Mouse (Mus musculus): ENCODE measurements around the gene Gm853. TPM values are rescaled to one million over a fixed set of nuclear protein-coding genes. Genes with fewer than 3 reads are reported as not detected.

Gene Gm853
- polyA plus RNA-seq, 1 experiment = 0.62 TPM

DNA sequence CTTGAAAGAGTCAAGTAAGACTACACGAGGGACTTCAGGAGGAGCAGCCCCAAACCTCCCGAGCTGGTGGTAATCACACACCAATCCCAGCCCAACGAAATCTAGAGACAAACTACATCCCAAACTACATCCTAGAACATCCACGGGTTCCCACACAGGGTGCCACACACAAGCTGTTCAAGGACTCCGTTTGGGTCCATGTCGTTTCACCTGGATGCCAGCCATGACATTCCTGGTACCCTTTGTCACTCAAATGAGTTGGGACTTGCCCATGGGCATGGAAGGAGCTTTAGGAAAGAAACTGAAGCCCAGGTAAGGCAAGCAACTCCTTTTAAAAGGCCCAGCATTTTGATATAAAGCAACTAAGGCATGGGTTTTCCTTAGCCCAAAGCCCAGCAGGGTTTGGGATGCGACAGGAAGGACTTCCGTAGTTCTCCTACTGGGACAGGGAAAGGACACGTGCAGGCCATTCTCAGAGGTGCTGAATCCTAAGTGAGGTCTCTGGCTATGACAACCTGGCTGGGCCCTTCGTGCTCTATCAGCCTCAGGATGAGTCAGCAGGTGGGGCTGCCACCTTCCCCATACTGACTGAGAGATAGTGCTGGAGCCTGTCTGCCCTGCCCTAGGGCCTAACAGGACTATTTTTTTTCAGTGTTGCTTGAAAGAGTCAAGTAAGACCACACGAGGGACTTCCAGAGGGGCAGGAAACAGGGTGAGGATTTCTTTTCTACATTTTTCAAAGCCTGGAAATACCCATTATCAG, 49.0 kb downstream of the Gm853 start:
- TF ChIP-seq POLR2A (IDR thresholded peaks at IDR 0.05; ENCODE audit: borderline replicate concordance, extremely low read depth, insufficient read depth, insufficient read length, poor library complexity, severe bottlenecking) = no peak
- no peak for TF ChIP-seq CTCF (IDR thresholded peaks at IDR 0.05; ENCODE audit: borderline replicate concordance, extremely low read depth, insufficient read depth, insufficient read length)

GRCm38 (mm10) chr4:130171951-130172765, 50.0 kb downstream of the Gm853 start:
- DNase-seq (ENCODE audit: low read depth) = no peak
- no peak for TF ChIP-seq POLR2A (IDR thresholded peaks at IDR 0.05; ENCODE audit: borderline replicate concordance, extremely low read depth, insufficient read depth, insufficient read length, poor library complexity, severe bottlenecking)
- no peak for TF ChIP-seq CTCF (IDR thresholded peaks at IDR 0.05; ENCODE audit: borderline replicate concordance, extremely low read depth, insufficient read depth, insufficient read length)

More for the DNA sequence above, 49.0 kb downstream of the Gm853 start:
- DNase-seq (ENCODE audit: low read depth) = no peak

DNA sequence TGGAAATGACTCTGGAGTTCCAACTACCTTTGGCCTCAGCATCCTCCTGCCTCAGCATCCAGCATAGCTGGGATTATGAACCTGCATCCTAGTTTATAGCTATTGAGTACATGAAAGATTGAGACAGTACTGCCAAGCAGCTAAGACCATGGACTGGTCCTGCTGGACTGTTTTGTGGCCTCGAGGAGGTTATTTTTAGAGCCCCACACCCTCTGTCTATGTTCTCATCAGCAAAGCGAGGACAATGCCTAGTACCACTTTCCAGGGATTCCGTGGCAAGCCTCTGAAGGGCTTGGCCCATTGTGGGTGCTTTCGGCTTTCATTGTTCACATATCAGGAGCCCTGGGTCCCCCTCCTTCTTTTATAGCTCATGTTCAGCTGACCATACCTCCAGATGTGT, 51.8 kb downstream of the Gm853 start:
- TF ChIP-seq CTCF (IDR thresholded peaks at IDR 0.05; ENCODE audit: borderline replicate concordance, extremely low read depth, insufficient read depth, insufficient read length) (no peak), POLR2A (IDR thresholded peaks at IDR 0.05; ENCODE audit: borderline replicate concordance, extremely low read depth, insufficient read depth, insufficient read length, poor library complexity, severe bottlenecking) (no peak)
- no peak for DNase-seq (ENCODE audit: low read depth)

GRCm38 (mm10) chr4:130169411-130169971, 52.7 kb downstream of the Gm853 start:
- DNase-seq (ENCODE audit: low read depth) = no peak
- TF ChIP-seq POLR2A (IDR thresholded peaks at IDR 0.05; ENCODE audit: borderline replicate concordance, extremely low read depth, insufficient read depth, insufficient read length, poor library complexity, severe bottlenecking) = no peak
- no peak for TF ChIP-seq CTCF (IDR thresholded peaks at IDR 0.05; ENCODE audit: borderline replicate concordance, extremely low read depth, insufficient read depth, insufficient read length)

DNA sequence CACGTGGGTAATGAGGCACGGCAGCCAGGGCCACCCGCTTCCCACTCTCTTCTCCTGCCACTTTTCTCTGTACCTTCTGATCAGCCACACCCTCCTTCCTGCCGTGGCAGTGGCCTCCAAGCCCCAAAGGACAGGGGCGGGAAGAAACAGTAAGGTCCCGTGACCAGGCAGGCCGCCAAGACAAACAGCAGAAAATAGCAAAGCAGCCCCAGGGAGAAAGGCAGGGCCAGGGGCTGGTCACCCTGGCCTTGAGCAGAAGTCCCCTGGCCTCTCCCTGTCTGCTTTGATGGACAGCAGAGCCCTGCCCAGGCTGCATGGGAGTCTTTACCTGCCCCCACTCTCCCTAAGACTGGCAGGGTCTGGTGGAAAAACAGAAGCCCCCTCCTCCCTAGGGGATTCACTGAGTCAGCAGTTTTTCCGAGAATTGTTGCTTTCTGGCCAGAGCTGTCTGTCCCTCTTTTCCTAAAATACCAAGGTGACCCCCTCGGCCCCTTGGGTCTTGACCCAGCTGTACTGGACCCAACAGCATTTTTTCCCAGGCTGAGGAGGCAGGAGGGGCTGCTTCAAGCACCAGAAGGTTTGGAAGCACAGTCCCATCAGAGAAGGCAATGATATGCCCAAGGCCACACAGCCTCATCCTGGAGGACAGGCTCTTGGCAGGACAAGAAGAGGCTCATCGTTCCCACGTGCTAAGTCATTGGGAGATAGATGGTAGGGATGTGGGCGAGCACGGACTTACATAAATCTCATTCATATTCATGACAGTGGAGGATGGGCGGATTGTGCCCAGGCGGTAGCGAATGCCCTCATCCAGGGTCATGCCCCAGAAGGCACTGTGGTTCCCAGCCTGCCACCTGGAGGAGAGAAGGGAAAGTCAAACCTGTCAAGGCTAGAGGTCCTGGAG, 53.7 kb downstream of the Gm853 start:
- DNase-seq (ENCODE audit: low read depth) = peak; percentile 54
- no peak for TF ChIP-seq CTCF (IDR thresholded peaks at IDR 0.05; ENCODE audit: borderline replicate concordance, extremely low read depth, insufficient read depth, insufficient read length)
- TF ChIP-seq POLR2A (IDR thresholded peaks at IDR 0.05; ENCODE audit: borderline replicate concordance, extremely low read depth, insufficient read depth, insufficient read length, poor library complexity, severe bottlenecking) = no peak

- DNase-seq (ENCODE audit: low read depth) = no peak
- no peak for TF ChIP-seq CTCF (IDR thresholded peaks at IDR 0.05; ENCODE audit: borderline replicate concordance, extremely low read depth, insufficient read depth, insufficient read length)
- no peak for TF ChIP-seq POLR2A (IDR thresholded peaks at IDR 0.05; ENCODE audit: borderline replicate concordance, extremely low read depth, insufficient read depth, insufficient read length, poor library complexity, severe bottlenecking)
Observed at GRCm38 (mm10) chr4:130167814-130168213, 54.4 kb downstream of the Gm853 start.

DNA sequence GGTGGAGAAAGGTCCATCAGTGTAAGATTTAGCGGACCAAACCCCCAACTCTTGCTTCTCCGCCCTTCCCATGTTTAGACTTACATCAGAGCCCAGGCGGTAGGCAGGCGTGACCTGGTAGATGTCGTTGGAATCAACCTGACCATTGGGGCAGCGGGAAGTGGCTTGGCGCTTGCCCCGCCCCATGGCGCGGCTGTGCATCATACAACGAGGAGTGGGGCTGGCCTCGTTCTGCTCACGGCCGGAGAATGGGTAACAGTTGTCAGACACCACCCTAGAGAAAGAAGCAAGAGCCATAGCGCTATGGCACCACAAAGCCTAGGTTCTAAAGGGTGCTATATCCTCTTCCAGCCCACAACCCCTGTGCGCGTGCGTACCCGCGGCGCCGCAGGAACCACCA, 54.9 kb downstream of the Gm853 start:
- TF ChIP-seq CTCF (IDR thresholded peaks at IDR 0.05; ENCODE audit: borderline replicate concordance, extremely low read depth, insufficient read depth, insufficient read length) (no peak), POLR2A (IDR thresholded peaks at IDR 0.05; ENCODE audit: borderline replicate concordance, extremely low read depth, insufficient read depth, insufficient read length, poor library complexity, severe bottlenecking) (no peak)
- no peak for DNase-seq (ENCODE audit: low read depth)

DNA sequence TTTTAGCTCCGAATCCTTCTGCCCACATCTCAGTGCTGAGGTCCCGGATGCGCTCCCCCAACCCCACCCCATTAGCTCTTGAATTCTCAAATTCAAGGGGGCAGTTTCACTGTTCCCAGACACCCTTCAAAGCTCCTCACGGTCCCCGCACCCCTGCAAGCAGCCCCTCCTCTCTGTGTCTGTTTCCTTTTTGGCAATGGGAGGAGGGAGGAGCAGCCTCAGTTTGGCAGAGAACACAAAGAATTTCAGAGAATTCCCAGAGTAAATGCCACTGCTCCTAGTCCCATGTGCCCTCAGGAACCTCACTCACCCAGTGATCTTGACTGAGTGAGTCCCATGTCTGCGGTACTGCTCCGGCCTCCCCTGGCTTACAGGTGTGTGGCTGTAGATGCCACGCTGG, 55.6 kb downstream of the Gm853 start:
- no peak for TF ChIP-seq POLR2A (IDR thresholded peaks at IDR 0.05; ENCODE audit: borderline replicate concordance, extremely low read depth, insufficient read depth, insufficient read length, poor library complexity, severe bottlenecking)
- no peak for TF ChIP-seq CTCF (IDR thresholded peaks at IDR 0.05; ENCODE audit: borderline replicate concordance, extremely low read depth, insufficient read depth, insufficient read length)
- no peak for DNase-seq (ENCODE audit: low read depth)

- TF ChIP-seq CTCF (IDR thresholded peaks at IDR 0.05; ENCODE audit: borderline replicate concordance, extremely low read depth, insufficient read depth, insufficient read length) (no peak), POLR2A (IDR thresholded peaks at IDR 0.05; ENCODE audit: borderline replicate concordance, extremely low read depth, insufficient read depth, insufficient read length, poor library complexity, severe bottlenecking) (no peak)
- no peak for DNase-seq (ENCODE audit: low read depth)
Observed at GRCm38 (mm10) chr4:130166061-130166460, 56.1 kb downstream of the Gm853 start.

- TF ChIP-seq CTCF (IDR thresholded peaks at IDR 0.05; ENCODE audit: borderline replicate concordance, extremely low read depth, insufficient read depth, insufficient read length) (no peak), POLR2A (IDR thresholded peaks at IDR 0.05; ENCODE audit: borderline replicate concordance, extremely low read depth, insufficient read depth, insufficient read length, poor library complexity, severe bottlenecking) (no peak)
- DNase-seq (ENCODE audit: low read depth) = no peak
Observed at GRCm38 (mm10) chr4:130164121-130164520, 58.1 kb downstream of the Gm853 start.

All from brain, embryonic 14.5 days (tissue).